Mouse (Mus musculus) natural killer cell, adult 2 months (primary cell): ENCODE results near the gene Parp3.

Experiments
- DNase-seq, 2 experiments: peaks; one replicate each; pipeline ENCODE4 v3.0.0; 2022; ENCODE audit warnings: low spot score in 2 of 2

Gene Parp3

DNA sequence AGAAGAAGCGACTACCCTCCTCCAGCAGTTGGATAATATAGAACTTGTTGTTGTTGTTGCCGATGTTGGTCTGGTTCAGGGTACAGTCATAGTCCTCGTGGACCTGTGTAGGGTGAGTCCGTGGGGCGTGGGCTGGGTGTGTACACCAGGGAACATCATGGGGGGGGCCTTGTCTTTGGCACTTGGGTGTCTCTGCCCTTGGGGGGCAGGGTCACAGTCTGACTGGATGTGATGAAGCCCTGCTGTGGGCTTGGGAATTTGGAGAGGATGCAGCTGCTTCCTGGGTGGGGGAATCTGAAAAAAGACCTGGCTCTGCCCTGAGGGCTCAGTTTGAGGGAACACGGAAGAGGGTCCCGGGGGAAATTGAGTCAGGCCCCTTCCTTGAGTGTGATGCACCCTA, 1.7 kb downstream of the Parp3 start:
- DNase-seq = no peak

DNA sequence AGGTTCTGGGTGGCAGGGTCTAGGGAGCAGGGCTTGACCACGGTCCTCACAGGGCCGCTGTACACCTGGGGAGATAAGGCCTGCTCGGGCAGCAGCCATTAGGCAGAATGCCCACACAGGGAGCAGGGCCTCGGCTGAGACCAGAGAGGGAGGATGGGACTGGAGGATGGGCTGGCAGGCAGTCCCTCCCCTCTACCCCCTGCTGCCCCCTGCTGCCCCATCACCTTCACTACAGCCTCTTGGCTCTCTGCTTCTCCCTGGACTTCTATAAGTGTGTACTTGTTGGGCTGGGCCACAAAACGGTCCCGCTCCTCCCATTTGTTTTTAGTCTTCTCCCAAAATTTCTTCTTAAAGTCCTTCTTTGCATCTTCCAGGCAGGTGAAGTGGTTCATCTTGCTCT, 2.3 kb downstream of the Parp3 start:
- peak; percentile 60 to 71 for DNase-seq

DNA sequence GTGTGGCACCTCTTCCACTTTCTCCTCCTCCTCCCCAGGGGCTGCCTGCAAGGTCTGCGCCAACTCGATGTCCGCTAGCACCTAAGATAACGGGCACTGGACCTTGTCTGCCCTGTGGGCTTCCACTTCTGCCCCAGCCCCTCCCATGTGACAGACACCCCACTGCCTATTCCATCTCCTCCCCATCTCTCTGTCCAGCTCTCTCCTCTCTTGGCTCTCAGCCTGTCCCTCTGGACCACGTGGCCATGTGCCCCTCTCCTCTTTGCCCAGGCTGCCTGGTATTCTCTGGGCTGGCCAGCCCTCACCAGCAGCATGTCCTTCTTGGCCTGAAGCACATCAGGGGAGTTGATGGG, 3.0 kb downstream of the Parp3 start:
- DNase-seq = no peak

DNA sequence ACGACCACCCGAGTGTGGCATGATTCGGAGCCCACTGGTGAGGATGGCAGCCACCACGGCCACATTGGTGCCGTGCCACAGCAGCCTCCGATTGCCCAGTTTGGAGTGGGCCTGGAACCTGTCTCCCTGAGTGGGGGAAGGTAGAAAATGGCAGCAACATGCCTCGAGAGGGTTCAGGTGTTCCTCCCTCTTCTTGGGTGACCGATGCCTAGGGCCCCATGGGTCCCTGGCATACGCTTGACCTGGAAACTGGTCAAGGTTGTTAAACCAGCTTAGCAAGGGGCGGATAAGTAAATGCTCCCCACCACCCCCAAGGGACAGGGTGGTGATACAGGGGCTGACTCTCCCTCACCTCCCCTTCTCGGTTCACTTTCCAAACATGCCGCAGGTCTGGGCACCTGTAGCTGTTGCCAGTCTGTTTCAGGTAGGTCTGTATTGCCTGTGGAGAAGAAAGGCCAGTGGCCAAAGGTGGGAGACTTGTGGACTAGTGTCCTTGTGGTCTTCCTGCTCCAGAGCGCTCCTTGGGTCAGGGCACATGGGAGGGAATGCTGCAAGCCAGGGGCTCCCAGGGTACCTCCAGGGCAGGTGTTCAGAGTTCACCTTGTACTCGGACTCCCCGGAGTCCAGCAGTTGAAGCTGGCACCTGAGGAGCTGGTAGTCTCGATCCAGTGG, 3.5 kb downstream of the Parp3 start:
- no peak for DNase-seq

DNA sequence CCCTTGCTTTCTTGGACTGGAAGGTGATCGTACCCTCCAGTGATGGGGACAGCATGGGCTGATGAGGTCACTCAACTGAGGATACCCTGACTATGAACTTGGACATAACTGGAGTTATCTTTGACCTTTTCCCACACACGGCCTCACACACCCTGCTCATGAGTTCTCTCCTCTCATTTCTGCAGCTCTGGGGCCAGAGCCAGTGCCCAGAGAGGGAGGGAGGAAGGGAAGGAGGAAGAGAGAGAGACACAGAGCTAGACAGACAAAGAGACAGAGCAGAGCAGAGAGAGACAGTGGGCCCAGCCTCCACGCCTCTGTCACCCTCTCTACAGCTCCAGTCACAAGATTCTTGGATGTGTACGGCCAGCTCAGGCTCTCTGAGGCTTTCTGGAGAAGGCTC, 4.4 kb downstream of the Parp3 start:
- no peak for DNase-seq

DNA sequence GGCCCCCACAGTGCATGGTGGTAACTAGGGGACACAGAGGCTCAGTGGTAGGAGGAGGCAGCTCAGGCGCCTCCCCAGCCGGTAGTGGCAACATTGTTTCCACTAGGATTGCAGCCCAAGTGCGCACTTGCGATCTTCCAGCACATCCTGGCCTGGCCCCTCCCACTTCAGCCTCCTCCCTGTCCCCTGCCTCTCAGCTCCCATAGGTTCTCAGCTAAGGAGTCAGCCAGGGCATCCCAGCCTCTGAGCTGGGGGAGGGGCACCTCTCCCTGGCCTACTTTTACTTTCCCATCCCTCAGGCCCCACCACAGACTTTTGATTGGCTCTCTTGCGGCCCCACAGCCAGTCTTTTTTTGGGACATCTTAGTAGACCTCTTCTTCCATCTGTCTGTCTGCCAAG, 4.9 kb downstream of the Parp3 start:
- DNase-seq = no peak

DNA sequence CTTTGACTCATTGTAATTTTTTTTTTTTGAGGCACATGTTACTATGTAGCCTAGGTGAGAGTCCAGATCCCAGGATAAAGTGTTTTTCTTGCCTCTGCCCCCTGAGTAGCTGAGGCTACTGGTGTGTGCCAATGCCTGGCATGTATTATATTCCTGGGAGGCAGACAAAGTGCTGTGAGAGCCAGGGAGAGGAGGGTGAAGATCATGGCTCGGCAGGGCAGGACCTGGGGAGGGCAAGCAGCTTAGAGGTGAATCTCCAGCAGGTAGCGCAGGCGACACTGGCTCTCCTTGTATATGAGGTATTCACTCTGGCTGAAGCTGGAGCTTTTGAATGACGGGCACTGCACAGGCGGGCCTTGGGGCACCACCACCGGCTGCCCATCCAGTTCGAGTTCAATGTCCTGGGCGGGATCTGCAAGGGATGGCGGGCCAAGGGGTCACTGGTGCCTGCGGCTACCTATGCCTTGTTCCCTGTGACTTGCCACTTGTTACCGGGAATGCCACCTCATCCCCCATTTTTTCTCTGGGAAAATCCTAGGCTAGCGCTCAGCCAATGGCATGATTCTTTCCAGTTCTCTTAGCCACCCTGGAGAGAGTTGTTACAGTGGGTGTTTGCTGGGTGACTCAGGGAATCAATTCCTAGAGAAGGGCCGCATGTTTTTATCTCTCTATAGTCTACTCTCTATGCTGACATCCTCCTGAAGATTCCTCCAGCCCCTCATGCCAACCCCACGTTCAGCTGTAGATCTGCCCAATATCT, 5.6 kb downstream of the Parp3 start:
- DNase-seq = no peak

DNA sequence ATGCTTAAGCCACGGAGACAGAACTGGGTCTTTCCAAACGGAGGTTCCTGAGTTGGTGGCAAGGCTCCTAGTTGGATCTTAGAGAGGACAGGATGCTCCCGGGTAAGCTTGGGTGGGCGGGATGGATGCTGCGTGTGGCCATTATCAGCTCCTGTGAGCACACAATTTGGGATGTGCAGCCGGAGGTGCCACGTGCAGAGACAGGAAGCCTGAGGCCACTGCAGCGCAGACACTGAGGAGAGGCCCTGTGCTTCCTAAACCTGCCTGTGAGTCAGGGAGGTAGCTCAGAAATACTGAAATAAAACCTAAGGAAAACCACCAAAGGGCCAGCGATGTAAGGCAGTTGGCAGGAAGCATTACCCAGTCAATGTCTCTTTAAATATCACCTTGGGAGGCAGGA, 7.0 kb downstream of the Parp3 start:
- no peak for DNase-seq

DNA sequence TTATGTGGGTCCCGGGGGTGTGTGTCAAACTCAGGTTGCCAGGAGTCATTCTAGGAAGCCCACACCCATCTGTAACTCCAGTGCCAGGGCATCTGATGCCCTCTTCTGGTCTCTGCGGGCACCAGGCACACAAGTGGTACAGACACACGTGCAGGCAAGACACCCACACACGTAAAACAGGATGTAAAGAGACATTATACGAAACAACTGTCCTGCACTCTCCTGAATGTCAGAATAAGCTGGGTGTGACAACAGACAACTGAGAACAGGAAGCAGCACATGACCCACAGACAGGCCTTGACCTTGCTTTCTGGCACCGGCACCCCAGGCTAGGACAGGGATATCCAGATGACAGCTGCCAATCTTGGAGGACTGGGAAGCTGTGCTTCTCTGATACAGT, 7.4 kb downstream of the Parp3 start:
- DNase-seq = peak in 1 of 2 experiments; percentile 33

DNA sequence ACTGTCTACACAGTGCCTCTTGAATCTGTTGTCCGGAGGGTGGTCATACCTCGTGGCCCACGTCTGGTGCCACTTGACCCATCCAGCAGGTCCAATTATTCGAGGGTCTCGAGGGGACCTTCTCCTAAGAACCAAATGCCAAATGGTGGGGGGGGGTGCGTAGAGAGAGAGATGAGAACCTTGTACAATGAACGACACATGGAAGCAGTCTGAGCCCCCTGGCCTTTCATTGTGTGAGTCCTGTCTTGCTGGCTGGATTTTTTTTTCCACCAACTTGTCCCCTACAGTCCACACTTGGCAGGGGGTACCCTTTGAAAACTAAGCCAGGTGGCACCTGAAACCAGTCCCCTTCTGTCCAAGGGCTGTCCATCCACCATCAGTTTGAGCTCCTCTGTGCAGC, 9.0 kb downstream of the Parp3 start:
- no peak for DNase-seq

DNA sequence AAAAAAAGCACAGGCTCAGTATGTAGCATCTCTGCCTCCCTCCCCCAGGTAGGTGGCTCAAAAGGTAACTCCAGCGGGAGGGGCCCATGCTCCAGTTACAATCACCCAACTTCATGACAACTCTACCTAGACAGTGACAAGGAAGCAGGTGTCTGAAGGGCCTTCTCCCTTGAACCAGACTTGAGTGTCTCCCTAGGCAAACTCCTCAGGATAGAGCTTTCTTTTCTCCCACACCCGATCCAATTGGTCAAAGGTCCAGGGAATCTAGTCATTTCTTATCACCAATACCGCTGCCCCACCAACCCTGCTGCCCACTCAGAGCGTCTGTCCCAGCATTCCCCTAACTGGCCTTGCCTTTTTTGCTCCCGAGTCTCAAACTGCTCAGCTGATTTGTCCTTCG, 10.0 kb downstream of the Parp3 start:
- no peak for DNase-seq

DNA sequence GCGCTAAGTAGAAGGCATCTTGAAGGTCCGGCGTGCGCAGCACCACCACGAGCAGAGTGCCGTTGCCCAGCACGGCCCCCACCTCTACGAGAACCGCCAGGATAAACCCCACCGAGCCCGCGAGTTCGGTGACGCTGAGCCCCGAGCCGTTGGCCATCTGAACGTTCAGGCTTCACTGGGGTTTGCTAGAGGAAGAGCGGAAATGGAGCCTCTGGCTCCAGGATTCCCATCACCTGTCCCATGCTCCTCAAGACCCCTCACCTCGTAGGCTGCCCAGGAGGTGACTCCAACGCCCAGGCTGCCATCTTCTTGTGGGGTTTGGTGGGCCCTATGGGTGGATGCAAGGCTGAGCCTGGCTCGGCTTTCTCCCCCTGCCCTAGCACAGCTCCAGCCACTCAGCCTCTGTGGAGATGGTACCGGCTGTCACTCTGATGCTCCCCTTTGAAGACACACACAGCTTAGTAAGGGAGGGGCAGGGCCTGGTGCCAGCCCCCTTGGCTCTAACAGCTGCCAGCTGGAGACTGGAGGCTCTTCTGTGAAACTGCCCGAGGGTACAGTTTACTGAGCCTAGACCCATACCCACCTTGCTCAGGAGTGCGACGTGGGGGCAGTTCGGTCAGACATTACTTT, 11.1 kb downstream of the Parp3 start, which contains the start of gene Gpr62:
TSS of gene Gpr62 (minus strand) at position 368 of the 630 bp plus-strand sequence.
- no peak for DNase-seq

DNA sequence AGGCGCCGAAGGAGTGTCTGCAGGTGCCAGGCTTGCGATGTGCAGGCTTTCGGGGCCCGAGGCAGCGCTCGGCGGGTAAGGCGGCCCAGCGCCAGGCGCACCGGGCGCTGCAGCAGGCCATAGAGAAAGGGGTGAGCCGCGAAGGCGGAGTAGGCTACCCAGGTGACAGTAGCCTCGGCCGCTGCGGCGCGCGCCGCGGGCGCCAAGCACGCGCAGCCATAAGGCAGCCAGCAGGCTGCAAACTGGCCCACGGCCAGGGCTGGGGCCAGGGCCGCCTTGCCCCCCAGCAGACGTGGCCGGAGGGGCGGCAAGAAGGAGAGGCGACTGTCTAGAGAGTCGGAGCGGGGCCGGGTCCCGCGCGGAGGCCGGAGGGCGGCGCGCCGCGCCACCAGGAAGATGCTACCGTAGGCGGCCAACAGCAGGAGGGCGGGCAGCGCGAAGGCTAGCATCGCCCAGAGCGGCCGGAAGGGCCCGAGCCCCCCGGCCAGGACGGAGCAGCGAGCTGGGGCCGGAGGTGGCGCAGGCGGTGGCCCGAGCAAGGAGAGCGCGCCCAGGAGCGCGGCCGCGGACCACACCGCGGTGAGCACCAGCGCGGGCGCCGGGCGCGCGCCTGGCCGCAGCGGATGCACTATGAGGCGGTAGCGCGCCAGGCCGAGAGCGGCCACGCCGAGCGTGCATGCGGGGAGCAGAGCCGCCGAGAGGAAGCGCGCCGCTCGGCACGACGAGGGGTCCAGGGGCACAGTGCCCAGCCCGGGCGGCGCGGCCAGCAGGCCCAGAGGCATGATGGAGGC, 11.8 kb downstream of the Parp3 start:
- DNase-seq = peak; percentile 37 to 40

DNA sequence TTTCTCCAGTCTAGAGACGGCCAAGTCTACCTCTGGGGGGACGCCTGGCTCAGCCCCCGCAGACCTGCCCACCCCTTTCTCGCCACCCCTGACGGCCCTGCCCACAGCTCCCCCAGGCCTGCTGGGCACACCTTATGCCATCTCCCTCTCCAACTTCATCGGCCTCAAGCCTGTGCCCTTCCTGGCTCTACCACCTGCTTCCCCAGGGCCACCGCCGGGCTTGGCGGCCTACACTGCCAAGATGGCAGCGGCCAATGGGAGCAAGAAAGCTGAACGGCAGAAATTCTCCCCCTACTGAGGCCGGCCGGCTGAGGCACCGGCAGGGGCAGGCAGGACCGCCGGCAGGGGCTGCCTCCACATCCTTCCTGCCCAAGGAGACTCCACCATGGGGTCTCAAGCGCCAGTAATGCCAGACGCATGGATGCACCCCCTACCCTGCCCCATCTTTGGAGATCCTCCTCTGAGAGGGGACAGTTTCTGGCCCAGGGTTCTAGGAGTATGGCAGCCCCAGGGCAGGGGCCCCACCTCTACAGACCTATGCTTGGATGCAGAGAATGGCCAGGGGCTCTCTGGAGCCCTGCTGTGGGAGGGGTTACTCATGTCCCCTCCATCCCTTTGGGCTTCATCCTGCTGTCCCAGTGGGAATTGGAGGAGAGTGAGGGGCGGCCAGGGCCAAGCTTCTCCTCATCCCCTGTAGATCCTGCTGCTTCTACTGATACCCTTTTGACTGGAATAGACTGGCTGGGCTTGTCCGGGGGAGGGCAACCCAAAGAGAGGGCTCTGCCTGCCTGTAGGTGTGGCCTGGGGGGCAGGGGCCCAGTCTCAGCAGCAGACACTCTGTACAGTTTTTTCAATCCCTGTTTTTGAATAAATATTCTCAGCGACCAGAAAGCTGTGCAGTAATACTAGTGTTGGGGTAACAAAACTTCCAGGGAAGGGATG, 13.4 kb downstream of the Parp3 start:
- no peak for DNase-seq

DNA sequence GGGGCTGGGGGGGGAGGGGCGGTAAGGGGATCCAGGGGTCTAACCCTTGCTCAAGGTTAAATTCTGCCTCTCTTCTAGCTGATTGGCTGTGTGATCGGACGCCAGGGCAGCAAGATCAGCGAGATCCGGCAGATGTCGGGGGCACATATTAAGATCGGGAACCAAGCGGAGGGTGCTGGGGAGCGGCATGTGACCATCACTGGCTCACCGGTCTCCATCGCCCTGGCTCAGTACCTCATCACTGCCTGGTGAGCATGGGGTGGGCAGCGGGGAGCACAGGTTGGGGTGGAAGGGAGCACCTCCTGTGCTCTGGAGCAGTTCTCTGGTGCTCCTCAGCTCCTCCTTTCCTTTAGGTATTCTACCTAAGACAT, 14.3 kb downstream of the Parp3 start:
- DNase-seq = no peak

DNA sequence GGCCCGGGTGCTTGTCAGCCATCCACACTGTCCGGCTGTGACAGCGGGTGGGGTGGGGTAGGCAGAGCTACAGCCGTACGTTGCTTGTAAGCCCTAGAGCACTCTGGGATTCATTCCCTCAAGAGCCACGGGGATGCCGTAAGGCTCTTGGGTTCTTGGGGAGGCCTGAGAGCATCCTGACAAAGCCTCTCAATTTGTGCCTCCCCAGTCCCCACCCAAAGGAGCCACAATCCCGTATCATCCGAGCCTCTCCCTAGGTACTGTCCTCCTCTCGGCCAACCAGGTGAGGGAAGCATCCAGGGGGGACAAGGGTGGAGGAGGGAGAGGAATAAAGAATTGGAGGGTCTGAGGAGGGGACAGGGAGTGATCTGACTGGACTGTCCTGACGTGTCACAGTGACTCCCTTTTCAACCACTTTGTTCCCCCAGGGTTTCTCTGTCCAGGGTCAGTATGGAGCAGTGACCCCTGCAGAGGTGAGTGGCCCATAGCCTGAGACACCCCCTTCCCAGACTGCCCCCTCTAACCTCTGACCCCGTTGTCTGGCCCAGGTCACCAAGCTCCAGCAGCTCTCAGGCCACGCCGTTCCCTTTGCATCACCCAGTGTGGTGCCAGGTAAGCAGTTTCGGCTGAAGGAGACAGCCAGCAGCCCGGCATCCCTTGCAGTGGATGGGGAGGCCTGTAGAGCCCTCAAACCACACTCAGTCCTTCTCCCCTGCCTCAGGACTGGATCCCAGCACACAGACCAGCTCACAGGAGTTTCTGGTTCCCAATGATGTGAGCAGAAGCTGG, 14.9 kb downstream of the Parp3 start:
- no peak for DNase-seq

DNA sequence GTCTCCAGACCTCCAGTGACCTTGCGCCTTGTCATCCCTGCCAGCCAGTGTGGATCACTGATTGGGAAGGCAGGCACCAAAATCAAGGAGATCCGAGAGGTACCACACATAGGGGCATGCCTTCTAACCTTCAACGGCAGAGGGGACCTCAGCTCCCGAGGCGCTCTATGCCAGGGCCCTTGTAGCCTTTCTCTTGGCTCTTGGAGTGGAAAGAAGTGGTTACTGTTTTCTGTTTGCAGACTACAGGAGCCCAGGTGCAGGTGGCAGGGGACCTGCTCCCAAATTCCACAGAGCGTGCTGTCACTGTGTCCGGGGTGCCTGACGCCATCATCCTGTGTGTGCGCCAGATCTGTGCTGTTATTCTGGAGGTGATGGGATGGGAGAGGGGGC, 15.7 kb downstream of the Parp3 start:
- no peak for DNase-seq

DNA sequence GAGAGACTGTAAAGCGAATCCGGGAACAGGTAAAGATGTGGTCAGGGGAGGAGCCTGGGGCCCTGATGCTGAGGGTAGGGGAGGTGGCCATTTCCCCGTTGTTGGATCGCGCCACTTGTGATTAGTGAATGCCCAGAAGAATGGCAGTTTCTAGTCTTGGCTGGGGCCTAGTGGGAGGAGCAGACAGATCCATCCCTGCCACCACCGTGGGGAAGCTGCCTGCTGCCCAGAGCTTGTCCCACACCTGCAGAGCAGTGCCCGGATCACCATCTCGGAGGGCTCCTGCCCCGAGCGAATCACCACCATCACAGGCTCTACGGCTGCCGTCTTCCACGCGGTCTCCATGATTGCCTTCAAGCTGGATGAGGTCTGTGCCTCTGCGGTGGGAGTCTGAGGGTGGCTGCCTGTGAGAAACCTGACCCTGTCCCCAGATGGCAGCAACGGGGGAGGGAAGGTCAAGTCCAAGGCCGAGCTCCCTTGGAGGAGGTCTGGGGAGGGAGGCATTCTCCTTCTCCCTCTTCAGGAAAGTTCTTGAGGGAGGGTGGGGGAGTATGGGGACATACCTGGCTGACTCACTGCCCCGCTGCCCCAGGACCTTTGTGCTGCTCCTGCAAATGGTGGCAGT, 16.2 kb downstream of the Parp3 start:
- no peak for DNase-seq

DNA sequence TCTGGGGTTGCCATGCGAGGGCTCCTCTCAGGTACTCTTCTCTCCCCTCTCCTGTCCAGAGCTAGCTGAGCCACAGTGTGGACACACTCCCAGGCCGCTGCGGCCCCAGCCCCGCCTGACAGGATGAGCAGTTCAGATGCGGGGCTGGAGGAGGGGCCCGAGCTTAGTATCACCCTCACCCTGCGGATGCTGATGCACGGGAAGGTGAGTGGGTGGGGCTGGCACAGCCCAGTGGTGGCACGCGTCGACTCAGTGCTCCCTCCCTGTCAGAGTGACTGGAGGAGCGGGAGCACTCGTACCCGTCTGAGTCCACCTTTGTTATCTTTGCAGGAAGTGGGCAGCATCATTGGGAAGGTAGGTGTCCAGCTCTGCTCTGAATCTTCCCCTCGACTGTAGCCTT, 16.8 kb downstream of the Parp3 start:
- no peak for DNase-seq

DNA sequence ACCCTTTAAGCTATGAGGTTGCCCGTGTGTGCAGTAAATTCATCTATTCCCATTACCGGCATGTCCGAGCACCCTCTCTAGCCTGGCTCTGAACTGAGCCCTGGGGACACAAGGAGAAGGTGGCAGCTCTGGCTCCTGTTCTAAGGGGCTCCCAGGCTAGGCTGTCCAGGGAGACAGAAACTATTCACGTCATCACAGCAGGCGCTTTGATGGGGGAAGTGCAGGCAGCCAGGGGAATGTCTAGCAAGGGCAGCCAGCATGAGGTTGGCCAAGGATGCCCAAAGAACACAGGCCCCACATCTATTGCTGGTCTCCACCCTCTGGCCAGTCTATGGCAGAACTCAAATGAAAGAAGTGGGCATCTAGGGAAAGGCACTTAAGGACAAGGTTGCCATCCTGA, 18.8 kb downstream of the Parp3 start:
- DNase-seq = no peak
